Mouse (Mus musculus): ENCODE results near the gene Tbc1d1. TPM values are rescaled to one million over a fixed set of nuclear protein-coding genes. Genes with fewer than 3 reads are reported as not detected.
A peak's percentile ranks its signal among the peaks of the same experiment; 100 is the strongest.

The Tbc1d1 gene
- total and polyA plus RNA-seq, 3 experiments: 26.0 to 38.6 (median 31.9) TPM

DNA sequence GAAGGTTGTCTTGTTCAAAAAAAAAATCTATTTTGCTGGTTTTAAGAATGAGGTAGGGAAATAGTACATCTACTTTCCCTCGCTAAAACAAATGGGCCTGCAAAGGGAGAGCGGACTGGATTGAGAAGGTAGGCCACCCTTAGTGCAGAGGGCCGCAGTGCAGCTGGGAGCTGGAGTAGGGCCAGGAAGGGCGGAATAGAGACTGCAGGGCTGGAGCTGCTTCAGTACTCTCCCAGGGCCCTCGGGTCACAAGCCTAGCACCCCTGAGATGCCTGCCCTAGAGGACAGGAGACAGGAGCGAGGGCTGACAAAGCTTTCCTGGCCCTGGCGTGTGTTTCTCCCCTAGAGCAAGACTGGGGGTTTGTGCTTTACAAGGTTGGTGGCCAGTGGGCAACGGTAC lies 192.7 kb downstream of the Tbc1d1 start:
- TF ChIP-seq POLR2A (IDR thresholded peaks at IDR 0.05; ENCODE audit: low read depth, low read length) (no peak), EP300 (IDR thresholded peaks at IDR 0.05; ENCODE audit: low read length) (no peak), IRF4 (IDR thresholded peaks at IDR 0.05; ENCODE audit: low read depth, low read length) (no peak), TBP (conservative IDR thresholded peaks at IDR 0.05; ENCODE audit: low read depth, low read length) (no peak), MEF2A (IDR thresholded peaks at IDR 0.05; ENCODE audit: borderline replicate concordance, low read depth, low read length) (no peak), CHD2 (IDR thresholded peaks at IDR 0.05; ENCODE audit: low read length) (no peak), ZMIZ1 (IDR thresholded peaks at IDR 0.05; ENCODE audit: low read depth, low read length) (no peak), KAT2A (IDR thresholded peaks at IDR 0.05; ENCODE audit: insufficient replicate concordance, low read length) (no peak), UBTF (IDR thresholded peaks at IDR 0.05; ENCODE audit: low read depth, low read length) (no peak), E2F4 (IDR thresholded peaks at IDR 0.05; ENCODE audit: insufficient replicate concordance, low read depth, low read length) (no peak)
- dilution Hi-C loops (cut with MboI; ENCODE audit: extremely low pct_ligation_motif_present, extremely low pct_unique_long_range_greater_than_20kb, low sequenced_read_pairs): no loop called here
- no peak overlapping the region for H3K9ac ChIP-seq (ENCODE audit: insufficient read depth, low read depth)
- H3K4me2 ChIP-seq (ENCODE audit: insufficient read depth, low read depth, poor library complexity, severe bottlenecking): no peak overlapping the region
- no peak overlapping the region for H3K27ac ChIP-seq (ENCODE audit: insufficient read depth, low read depth)
- H3K79me2 ChIP-seq (replicated peaks; ENCODE audit: control insufficient read depth, extremely low read depth, insufficient read depth, poor library complexity, severe bottlenecking): no peaks in the 10 kb centered on the region
- peaks cover 0 to 20% of the 10 kb centered on the region in 2 experiments; a peak in 2 of 4 replicates for H3K4me1 ChIP-seq (ENCODE audit: control insufficient read depth in 1 of 2, insufficient read depth in 2 of 2)
- H3K36me3 ChIP-seq (replicated peaks in 1 of 2; ENCODE audit: control insufficient read depth in 1 of 2, insufficient read depth in 1 of 2, low read length in 1 of 2): peaks cover 38 to 79% of the 10 kb centered on the region in 2 experiments
- in situ Hi-C loops (cut with MboI; ENCODE audit: low pct_ligation_motif_present, low pct_unique_long_range_greater_than_20kb, low sequenced_read_pairs): no loop called here
- no peaks in the 10 kb centered on the region for H3K9me3 ChIP-seq (replicated peaks; ENCODE audit: low read length)
- no peak overlapping the region for H3K4me3 ChIP-seq (replicated peaks in 1 of 3; ENCODE audit: low read depth in 2 of 3, low read length in 2 of 3, poor library complexity in 1 of 3)
- no peaks in the 10 kb centered on the region for H3K27me3 ChIP-seq (replicated peaks)
- no peak for DNase-seq (ENCODE audit: extremely low read depth)

DNA sequence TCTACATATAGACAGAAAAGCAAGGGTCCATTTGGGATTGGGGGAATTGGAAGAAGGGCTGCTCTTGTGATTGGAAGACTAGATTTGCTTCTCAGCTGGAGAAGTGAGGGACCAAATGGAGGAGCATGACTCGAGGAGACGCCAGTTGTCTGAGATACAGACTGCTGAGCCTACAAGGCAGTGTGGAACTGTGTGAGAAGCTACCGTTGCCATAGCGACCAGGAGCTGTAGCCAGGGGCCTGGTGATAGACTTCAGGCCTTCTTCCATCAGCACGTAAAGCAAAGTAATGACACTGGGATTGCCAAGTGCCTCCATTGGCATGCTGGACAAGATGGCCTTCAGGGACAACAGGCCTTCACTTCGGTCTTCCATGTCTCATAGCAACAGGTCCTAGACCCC lies 195.9 kb downstream of the Tbc1d1 start:
- Histone ChIP-seq H3K9ac (ENCODE audit: insufficient read depth, low read depth) (no peak overlapping the region), H3K4me2 (ENCODE audit: insufficient read depth, low read depth, poor library complexity, severe bottlenecking) (no peak overlapping the region), H3K9me3 (replicated peaks; ENCODE audit: low read length) (no peaks in the 10 kb centered on the region), H3K4me1 (ENCODE audit: control insufficient read depth in 1 of 2, insufficient read depth in 2 of 2) (no peaks in the 10 kb centered on the region), H3K27me3 (replicated peaks) (no peaks in the 10 kb centered on the region), H3K4me3 (replicated peaks in 1 of 3; ENCODE audit: low read depth in 2 of 3, low read length in 2 of 3, poor library complexity in 1 of 3) (no peak overlapping the region), H3K79me2 (replicated peaks; ENCODE audit: control insufficient read depth, extremely low read depth, insufficient read depth, poor library complexity, severe bottlenecking) (no peaks in the 10 kb centered on the region), H3K36me3 (replicated peaks in 1 of 2; ENCODE audit: control insufficient read depth in 1 of 2, insufficient read depth in 1 of 2, low read length in 1 of 2) (peaks cover 26 to 50% of the 10 kb centered on the region in 2 experiments), H3K27ac (ENCODE audit: insufficient read depth, low read depth) (no peak overlapping the region)
- DNase-seq (ENCODE audit: extremely low read depth): peak; percentile 6
- in situ Hi-C loops (cut with MboI; ENCODE audit: low pct_ligation_motif_present, low pct_unique_long_range_greater_than_20kb, low sequenced_read_pairs): no loop called here
- TF ChIP-seq POLR2AphosphoS2 (IDR thresholded peaks at IDR 0.05; ENCODE audit: low read depth, low read length): no peak
- no peak for TF ChIP-seq CHD1 (IDR thresholded peaks at IDR 0.05; ENCODE audit: low read depth, low read length)
- TF ChIP-seq NELFE (IDR thresholded peaks at IDR 0.05; ENCODE audit: low read depth, low read length): no peak
- no peak for TF ChIP-seq ZKSCAN1 (IDR thresholded peaks at IDR 0.05; ENCODE audit: borderline replicate concordance, low read depth, low read length)
- no peak for TF ChIP-seq MXI1 (IDR thresholded peaks at IDR 0.05; ENCODE audit: low read depth, low read length)
- no peak for TF ChIP-seq POLR2A (IDR thresholded peaks at IDR 0.05; ENCODE audit: low read depth, low read length)
- TF ChIP-seq EP300 (IDR thresholded peaks at IDR 0.05; ENCODE audit: low read length): no peak
- dilution Hi-C loops (cut with MboI; ENCODE audit: extremely low pct_ligation_motif_present, extremely low pct_unique_long_range_greater_than_20kb, low sequenced_read_pairs): no loop called here
